Mouse (Mus musculus) neural tube, embryonic 15.5 days (tissue): ENCODE measurements around the gene Ptdss2. TPM values are rescaled to one million over a fixed set of nuclear protein-coding genes. Genes with fewer than 3 reads are reported as not detected.

Experiments
- ATAC-seq: fragments of 200-750 bp; cut with Nextera tagmentation; 2 replicates; pipeline ENCODE4 v1.8.0; 2017; ENCODE audit warnings: mild to moderate bottlenecking, moderate TSS enrichment, moderate library complexity; ENCODE audit not compliant: low FRiP score
- H3K27ac ChIP-seq: fragments of 300-500 bp; sonication (generic); replicated peaks from 2 replicates; pipeline ENCODE4 v1.5.1; 2015; ENCODE audit warnings: mild to moderate bottlenecking, inconsistent platforms
- H3K27me3 ChIP-seq: fragments of 300-500 bp; sonication (generic); replicated peaks from 2 replicates; pipeline ENCODE4 v1.6.1; 2015; ENCODE audit warnings: inconsistent platforms
- H3K36me3 ChIP-seq: fragments of 300-500 bp; sonication (generic); 2 replicates; pipeline ENCODE4 v1.6.1; 2015; ENCODE audit warnings: inconsistent platforms
- H3K4me1 ChIP-seq: fragments of 300-500 bp; sonication (generic); 2 replicates; pipeline ENCODE4 v1.6.1; 2015; ENCODE audit warnings: inconsistent platforms
- H3K4me2 ChIP-seq: fragments of 300-500 bp; sonication (generic); 2 replicates; pipeline ENCODE4 v1.6.1; 2015; ENCODE audit warnings: inconsistent platforms, mild to moderate bottlenecking, moderate library complexity
- H3K4me3 ChIP-seq: fragments of 300-500 bp; sonication (generic); replicated peaks from 2 replicates; pipeline ENCODE4 v1.5.1; 2015; ENCODE audit warnings: mild to moderate bottlenecking, inconsistent platforms
- H3K9ac ChIP-seq: fragments of 300-500 bp; sonication (generic); replicated peaks from 2 replicates; pipeline ENCODE4 v1.6.1; 2015; ENCODE audit warnings: mild to moderate bottlenecking, inconsistent platforms
- H3K9me3 ChIP-seq: fragments of 300-500 bp; sonication (generic); replicated peaks from 2 replicates; pipeline ENCODE4 v1.6.1; 2016; ENCODE audit warnings: inconsistent platforms
- WGBS: fragments of 180-500 bp; shearing (Covaris S2); methylation state at CpG from one replicate; pipeline ENCODE4 v1.1.7; 2015; ENCODE audit warnings: mixed read lengths; 5-methylcytosine and 5-hydroxymethylcytosine counted together
- polyA plus RNA-seq: library from polyadenylated mRNA; unstranded; fragments of >200 nt; fragmentation: Nextera tagmentation; extraction: Ambion mirVana; gene quantifications from 2 replicates; pipeline ENCODE4 v1.2.1, GENCODE M21; 2015

Ptdss2 gene
- polyA plus RNA-seq: 83.2 and 86.7 TPM in 2 replicates

DNA sequence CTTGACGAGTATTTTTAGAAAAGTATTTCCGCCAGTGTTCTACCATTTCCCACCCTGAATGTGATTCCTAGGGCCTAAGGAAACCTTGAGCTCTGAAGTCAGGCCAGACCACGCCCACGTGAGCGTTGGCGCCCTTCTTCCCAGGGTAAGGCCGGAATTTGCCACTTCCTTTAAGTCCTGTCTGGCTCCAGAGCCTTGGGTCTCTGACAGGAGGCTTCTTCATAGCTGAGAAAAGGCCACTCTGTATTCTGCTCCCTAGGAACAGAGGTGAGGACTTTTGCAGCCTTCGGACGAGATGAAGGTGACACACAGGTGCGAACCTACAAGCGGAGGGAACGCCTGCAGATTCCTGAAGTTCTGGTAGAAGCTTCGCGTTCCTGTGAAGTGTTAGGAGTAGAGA, at the start of gene Ptdss2:
Ptdss2 (plus strand) TSS at position 138 of the 400 bp plus-strand sequence.
- ATAC-seq: no peak
- H3K27me3 ChIP-seq: peaks cover 10% of the 10 kb centered on the region; the same call in 1 of the 2 replicates
- no peaks in the 10 kb centered on the region for H3K36me3 ChIP-seq
- peak within 1 kb of the TSS; percentile 63 for H3K4me3 ChIP-seq
- H3K27ac ChIP-seq: peak within 1 kb of the TSS; percentile 80
- WGBS: 49% methylated on average over 14 of the region's 14 CpGs
- peaks cover 5% of the 10 kb centered on the region; the same call in 1 of the 2 replicates for H3K4me1 ChIP-seq
- H3K4me2 ChIP-seq: peak within 1 kb of the TSS; percentile 64
- H3K9ac ChIP-seq: peak within 1 kb of the TSS; percentile 67
- no peaks in the 10 kb centered on the region for H3K9me3 ChIP-seq

DNA sequence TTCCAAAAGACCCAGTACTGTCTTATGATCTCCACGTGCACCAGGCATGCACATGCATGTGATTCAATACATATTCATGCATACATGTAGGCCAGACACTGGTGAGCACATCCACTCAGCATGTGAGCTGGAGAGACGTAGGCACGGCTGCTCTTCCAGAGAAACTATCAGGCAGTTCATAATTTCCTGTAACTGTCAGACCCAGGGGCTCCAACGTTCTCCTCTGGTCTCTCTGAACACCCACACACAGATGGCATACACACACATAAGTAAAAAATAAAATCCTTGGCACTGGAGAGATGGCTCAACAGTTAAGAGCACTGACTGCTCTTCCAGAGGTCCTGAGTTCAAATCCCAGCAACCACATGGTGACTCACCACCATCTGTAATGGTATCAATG, 48.4 kb upstream of the Ptdss2 start:
- Histone ChIP-seq H3K36me3 (no peaks in the 10 kb centered on the region), H3K9me3 (no peaks in the 10 kb centered on the region), H3K9ac (no peak overlapping the region), H3K27me3 (peaks cover 6% of the 10 kb centered on the region), H3K4me2 (no peak overlapping the region), H3K4me3 (no peak overlapping the region), H3K4me1 (peaks cover 29% of the 10 kb centered on the region), H3K27ac (no peak overlapping the region)
- ATAC-seq: no peak
- 84% methylated on average over 4 of the region's 4 CpGs for WGBS

- no peak for ATAC-seq
- Histone ChIP-seq H3K36me3 (no peaks in the 10 kb centered on the region), H3K4me2 (no peak within 1 kb of the TSS), H3K27me3 (0 out of 2 replicates have a peak, but pooled peaks cover 8% of the 10 kb centered on the region), H3K4me3 (no peak within 1 kb of the TSS), H3K27ac (no peak within 1 kb of the TSS), H3K4me1 (no peaks in the 10 kb centered on the region), H3K9me3 (no peaks in the 10 kb centered on the region), H3K9ac (no peak within 1 kb of the TSS)
- 93% methylated on average over 15 of the region's 15 CpGs for WGBS
Measured at GRCm38 (mm10) chr7:141077841-141078240, 44.3 kb upstream of the Ptdss2 start, which contains the start of gene Pkp3. TSS of gene Pkp3 (plus strand) at chr7:141078218.

- H3K9me3 ChIP-seq: no peaks in the 10 kb centered on the region
- no peak for ATAC-seq
- WGBS: 86% methylated on average over 4 of the region's 4 CpGs
- no peak overlapping the region for H3K9ac ChIP-seq
- no peak overlapping the region for H3K4me3 ChIP-seq
- H3K36me3 ChIP-seq: no peaks in the 10 kb centered on the region
- H3K27ac ChIP-seq: no peak overlapping the region
- 0 out of 2 replicates have a peak, but pooled peaks cover 8% of the 10 kb centered on the region for H3K27me3 ChIP-seq
- no peak overlapping the region for H3K4me2 ChIP-seq
- no peaks in the 10 kb centered on the region for H3K4me1 ChIP-seq
Measured at GRCm38 (mm10) chr7:141078876-141079275, 43.3 kb upstream of the Ptdss2 start.

GRCm38 (mm10) chr7:141079481-141080449, 42.4 kb upstream of the Ptdss2 start:
- Histone ChIP-seq H3K27me3 (0 out of 2 replicates have a peak, but pooled peaks cover 8% of the 10 kb centered on the region), H3K9me3 (no peaks in the 10 kb centered on the region), H3K4me1 (no peaks in the 10 kb centered on the region), H3K9ac (no peak overlapping the region), H3K4me3 (no peak overlapping the region), H3K4me2 (no peak overlapping the region), H3K36me3 (no peaks in the 10 kb centered on the region), H3K27ac (no peak overlapping the region)
- WGBS: 33% methylated on average over 32 of the region's 34 CpGs
- no peak for ATAC-seq

GRCm38 (mm10) chr7:141087894-141088293, 34.3 kb upstream of the Ptdss2 start:
- peaks cover 11% of the 10 kb centered on the region; the same call in 1 of the 2 replicates for H3K4me1 ChIP-seq
- H3K4me3 ChIP-seq: no peak overlapping the region
- no peak overlapping the region for H3K27ac ChIP-seq
- H3K4me2 ChIP-seq: no peak overlapping the region
- no peak for ATAC-seq
- H3K9ac ChIP-seq: no peak overlapping the region
- H3K27me3 ChIP-seq: peaks cover 42% of the 10 kb centered on the region
- no peaks in the 10 kb centered on the region for H3K36me3 ChIP-seq
- WGBS: 25% methylated on average over 8 of the region's 8 CpGs
- no peaks in the 10 kb centered on the region for H3K9me3 ChIP-seq

DNA sequence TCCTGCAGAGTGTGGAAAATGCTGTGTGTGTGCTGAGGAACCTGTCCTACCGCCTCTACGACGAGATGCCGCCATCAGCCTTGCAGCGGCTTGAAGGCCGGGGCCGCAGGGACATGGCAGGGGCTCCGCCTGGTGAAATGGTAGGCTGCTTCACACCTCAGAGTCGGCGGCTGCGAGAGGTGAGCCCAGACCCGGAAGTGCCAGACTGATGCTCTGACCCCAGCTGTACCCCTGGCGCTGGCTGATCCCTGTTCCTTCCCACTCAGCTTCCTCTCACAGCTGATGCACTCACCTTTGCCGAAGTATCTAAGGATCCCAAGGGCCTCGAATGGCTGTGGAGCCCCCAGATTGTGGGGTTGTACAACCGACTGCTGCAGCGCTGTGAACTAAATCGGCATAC, 33.7 kb upstream of the Ptdss2 start:
- Histone ChIP-seq H3K4me2 (no peak overlapping the region), H3K27me3 (peaks cover 46% of the 10 kb centered on the region), H3K36me3 (no peaks in the 10 kb centered on the region), H3K27ac (no peak overlapping the region), H3K9ac (no peak overlapping the region), H3K9me3 (no peaks in the 10 kb centered on the region), H3K4me3 (no peak overlapping the region), H3K4me1 (peaks cover 11% of the 10 kb centered on the region; the same call in 1 of the 2 replicates)
- WGBS: 19% methylated on average over 18 of the region's 18 CpGs
- ATAC-seq: no peak

GRCm38 (mm10) chr7:141090228-141090627, 32.0 kb upstream of the Ptdss2 start:
- no peak overlapping the region for H3K4me2 ChIP-seq
- 67% methylated on average over 8 of the region's 8 CpGs for WGBS

DNA sequence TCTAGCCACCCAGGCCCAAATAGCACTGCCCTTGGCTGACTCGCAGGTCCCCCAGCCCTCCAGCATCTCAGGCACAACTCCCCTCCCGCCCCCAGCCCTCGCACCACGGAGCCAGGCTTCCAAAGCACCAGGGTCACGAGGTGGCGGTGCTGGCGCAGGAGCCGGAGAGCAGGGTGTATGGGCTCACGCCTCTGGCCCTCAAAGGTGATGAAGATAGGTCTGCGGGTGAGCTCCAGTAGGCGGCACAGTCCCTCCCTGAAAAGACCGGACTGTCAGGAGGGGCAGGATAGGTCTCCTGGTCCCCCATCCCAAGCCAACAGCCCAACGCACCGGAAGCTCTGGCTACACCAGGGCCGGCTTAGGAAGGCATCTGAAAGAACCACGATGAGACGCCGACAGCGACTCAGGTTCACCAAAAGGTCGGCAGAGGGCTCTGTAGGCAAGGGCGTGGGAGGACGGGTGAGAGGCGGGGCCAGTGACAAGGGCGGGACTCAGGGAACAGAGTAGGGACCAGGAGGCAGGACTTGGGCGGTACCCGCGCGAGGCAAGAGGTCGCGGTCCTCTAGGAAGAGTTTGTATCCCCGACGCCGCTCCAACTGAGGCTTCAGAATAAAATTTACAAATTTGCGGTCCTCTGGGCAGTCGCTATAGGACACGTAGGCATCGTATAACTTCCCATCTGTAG, 30.0 kb upstream of the Ptdss2 start:
- peak; percentile 73 for ATAC-seq
- peaks cover 45% of the 10 kb centered on the region for H3K27me3 ChIP-seq
- peak overlapping the region; percentile 25 for H3K4me3 ChIP-seq

More at GRCm38 (mm10) chr7:141090228-141090627, 32.0 kb upstream of the Ptdss2 start:
- Histone ChIP-seq H3K9me3 (no peaks in the 10 kb centered on the region), H3K27ac (no peak overlapping the region), H3K27me3 (peaks cover 46% of the 10 kb centered on the region), H3K4me3 (no peak overlapping the region), H3K9ac (no peak overlapping the region), H3K36me3 (no peaks in the 10 kb centered on the region), H3K4me1 (peaks cover 11% of the 10 kb centered on the region; the same call in 1 of the 2 replicates)
- ATAC-seq: no peak

DNA sequence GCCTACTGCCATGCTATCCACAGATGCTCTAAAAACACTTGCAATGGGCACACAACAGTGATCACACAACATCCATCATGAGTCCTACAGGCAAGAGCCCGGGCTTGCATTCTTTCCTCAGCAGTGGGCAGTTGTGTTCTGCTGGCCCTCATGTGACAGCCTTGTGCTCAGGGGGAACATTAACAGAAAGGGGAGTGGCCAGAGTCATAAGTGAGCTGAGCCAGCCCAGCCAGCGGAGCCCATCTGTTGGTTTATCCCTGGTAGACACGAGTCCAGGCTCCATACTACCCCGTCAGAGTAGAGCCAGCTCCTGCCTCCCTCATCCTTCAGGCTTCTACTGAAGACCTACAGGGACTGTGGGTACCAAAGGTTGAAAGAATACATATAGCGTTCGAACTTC, 28.2 kb upstream of the Ptdss2 start:
- no peak overlapping the region for H3K4me2 ChIP-seq
- no peak for ATAC-seq
- WGBS: 79% methylated on average over 6 of the region's 6 CpGs
- no peak overlapping the region for H3K27ac ChIP-seq
- no peak overlapping the region for H3K9ac ChIP-seq
- H3K36me3 ChIP-seq: no peaks in the 10 kb centered on the region
- H3K4me1 ChIP-seq: peaks cover 7% of the 10 kb centered on the region; the same call in 1 of the 2 replicates
- peaks cover 39% of the 10 kb centered on the region for H3K27me3 ChIP-seq
- H3K4me3 ChIP-seq: no peak overlapping the region
- no peaks in the 10 kb centered on the region for H3K9me3 ChIP-seq

More for the DNA sequence above, 30.0 kb upstream of the Ptdss2 start:
- no peaks in the 10 kb centered on the region for H3K36me3 ChIP-seq
- H3K9ac ChIP-seq: 0 out of 2 replicates have a peak overlapping the region, but pooled peaks have one; percentile 17
- H3K9me3 ChIP-seq: no peaks in the 10 kb centered on the region
- WGBS: 8% methylated on average over 37 of the region's 37 CpGs
- peak overlapping the region; percentile 53 for H3K4me2 ChIP-seq
- peaks cover 11% of the 10 kb centered on the region; the same call in 1 of the 2 replicates for H3K4me1 ChIP-seq
- H3K27ac ChIP-seq: no peak overlapping the region

DNA sequence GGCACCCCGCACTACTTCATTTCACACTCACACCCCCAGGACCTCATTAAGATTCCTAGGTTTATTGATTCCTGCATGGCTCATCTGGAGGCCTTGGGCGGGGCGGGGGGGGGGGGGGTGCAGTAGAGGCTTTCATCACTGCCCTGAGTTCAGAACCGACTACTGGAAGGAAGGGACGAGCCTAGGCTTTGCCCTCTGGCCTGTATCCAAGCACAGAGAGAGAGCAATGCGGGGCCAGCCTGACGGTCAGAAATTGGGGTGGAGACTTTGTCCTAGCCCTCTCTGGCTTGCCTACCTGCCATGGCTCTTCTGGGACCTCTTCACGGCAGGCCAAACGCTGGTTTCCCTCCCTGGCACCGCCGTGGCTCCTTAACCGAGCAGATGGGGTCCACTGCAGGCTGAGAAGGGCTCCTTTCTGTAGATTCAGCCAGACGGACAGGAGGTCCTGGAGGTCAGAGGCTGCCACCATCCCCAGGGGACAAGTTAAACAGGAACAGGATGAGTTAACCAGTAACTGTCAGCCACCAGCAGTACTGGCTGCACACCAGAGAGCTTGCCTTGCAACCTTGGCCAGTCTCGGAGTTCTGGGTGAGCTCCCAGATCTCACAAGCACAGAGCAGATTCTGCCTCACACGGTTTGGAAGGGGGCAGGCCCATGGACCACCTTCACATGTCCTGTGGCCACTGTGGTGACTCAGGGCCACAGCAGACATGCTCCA, 27.5 kb upstream of the Ptdss2 start:
- Histone ChIP-seq H3K9ac (no peak overlapping the region), H3K4me3 (no peak overlapping the region), H3K4me2 (no peak overlapping the region), H3K9me3 (no peaks in the 10 kb centered on the region), H3K4me1 (peaks cover 11% of the 10 kb centered on the region), H3K36me3 (no peaks in the 10 kb centered on the region), H3K27me3 (peaks cover 39% of the 10 kb centered on the region), H3K27ac (no peak overlapping the region)
- 61% methylated on average over 15 of the region's 15 CpGs for WGBS
- no peak for ATAC-seq
